Mouse (Mus musculus) layer of hippocampus, postnatal 36 days (tissue): Measurements from ENCODE around the gene Chtop. TPM values are rescaled to one million over a fixed set of nuclear protein-coding genes. Genes with fewer than 3 reads are reported as not detected.
A peak's percentile ranks its signal among the peaks of the same experiment; 100 is the strongest.

Experiments used
- DNase-seq, 2 experiments: peaks; one replicate each; pipeline ENCODE4 v3.0.0; 2022
- total RNA-seq, 2 experiments: library from RNA; stranded (reverse); gene quantifications; 2 replicates each; pipeline ENCODE4 v1.2.3; 2021

Gene Chtop
- total RNA-seq, 2 experiments from 2014 or later: 145 to 152 TPM

DNA sequence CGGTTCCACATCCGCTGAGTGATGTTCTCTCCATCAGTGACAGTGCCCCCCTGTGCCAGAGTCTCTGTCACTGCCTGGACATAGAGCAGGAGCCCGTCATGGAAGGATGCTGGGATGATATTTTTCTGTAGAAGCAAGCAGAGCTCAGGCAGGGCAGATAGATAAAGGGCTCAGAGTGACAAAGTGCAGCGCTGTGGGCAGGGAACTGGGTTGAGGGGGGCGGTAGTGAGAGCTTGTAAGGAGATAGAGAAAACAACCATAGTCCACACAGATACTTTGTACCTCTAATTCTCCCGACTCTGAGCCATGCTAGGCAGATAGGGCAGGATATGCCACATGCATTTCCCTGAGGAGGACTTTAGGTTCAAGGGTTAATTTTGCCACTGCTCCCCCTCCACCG lies 46.7 kb downstream of the Chtop start:
- DNase-seq: no peak

- no peak for DNase-seq
Observed at GRCm38 (mm10) chr3:90461935-90462334, 47.4 kb downstream of the Chtop start.

- no peak for DNase-seq
Observed at GRCm38 (mm10) chr3:90460315-90460714, 49.0 kb downstream of the Chtop start.

- DNase-seq: no peak
Observed at GRCm38 (mm10) chr3:90459727-90460126, 49.6 kb downstream of the Chtop start.

GRCm38 (mm10) chr3:90454931-90455330 lies 54.4 kb downstream of the Chtop start:
- no peak for DNase-seq

- DNase-seq: peak; percentile 46 to 48
Observed at GRCm38 (mm10) chr3:90451396-90452095, 57.8 kb downstream of the Chtop start.

DNA sequence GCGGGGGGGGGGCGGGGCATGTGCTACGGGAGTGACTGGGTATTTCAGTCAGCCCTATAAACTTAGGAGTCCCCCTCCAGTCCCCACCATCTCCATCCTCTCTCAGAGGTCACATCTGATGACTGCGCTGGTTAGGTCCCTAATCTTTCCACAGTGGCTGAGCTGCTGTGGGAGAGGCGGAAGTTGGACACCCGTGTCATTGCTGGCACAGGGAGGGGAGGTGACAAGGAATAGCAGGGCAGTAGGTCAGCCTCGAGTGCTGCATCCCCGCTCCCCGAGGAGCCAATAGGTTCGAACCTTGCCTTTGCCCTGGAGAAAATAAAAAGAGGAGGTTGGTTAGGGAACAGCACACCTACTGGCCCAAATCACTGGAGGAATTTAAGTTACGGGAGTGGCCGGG lies 58.4 kb downstream of the Chtop start:
- DNase-seq: no peak

Other genes with a start within 250 kb of the Chtop start
- 10 to 100 TPM; 30.5 to 31.8 TPM for gene Dennd4b, start 244.3 kb downstream of the Chtop start, total RNA-seq
- 100 to 1,000 TPM in 1 of 2 experiments, 10 to 100 TPM in 1; 95.2 to 109 TPM for gene Gatad2b, start 216.3 kb downstream of the Chtop start, total RNA-seq
- 10 to 100 TPM; 13.9 to 25.2 TPM for gene Slc27a3, start 119.6 kb downstream of the Chtop start, total RNA-seq
- gene Ints3, start 75.9 kb downstream of the Chtop start, total RNA-seq: 10 to 100 TPM; 78.2 to 80.4 TPM
- 1 to 10 TPM; 4.6 to 6.1 TPM for gene Npr1, start 43.6 kb downstream of the Chtop start, total RNA-seq
- 10 to 100 TPM; 83.0 to 83.8 TPM for gene Ilf2, start 33.4 kb downstream of the Chtop start, total RNA-seq
- 10 to 100 TPM; 49.8 to 50.8 TPM for gene Snapin, start 18.5 kb downstream of the Chtop start, total RNA-seq
- 10 to 100 TPM; 95.5 to 98.7 TPM for gene S100a1, start 4.9 kb upstream of the Chtop start, total RNA-seq
- gene S100a13, start 4.9 kb upstream of the Chtop start, total RNA-seq: 10 to 100 TPM; 21.1 to 26.4 TPM
- gene S100a14, start 17.4 kb upstream of the Chtop start, total RNA-seq: under 1 TPM; 0.53 to 0.67 TPM
- gene S100a16, start 27.8 kb upstream of the Chtop start, total RNA-seq: 10 to 100 TPM; 82.5 to 96.2 TPM
- 1 to 10 TPM; 1.1 to 1.4 TPM for gene S100a3, start 51.1 kb upstream of the Chtop start, total RNA-seq
- gene S100a2, start 80.7 kb upstream of the Chtop start, total RNA-seq: not detected
- gene Gm42674, start 92.4 kb upstream of the Chtop start, total RNA-seq: not detected
- 1 to 10 TPM; 2.7 to 3.8 TPM for gene S100a4, start 94.3 kb upstream of the Chtop start, total RNA-seq
- gene S100a5, start 99.0 kb upstream of the Chtop start, total RNA-seq: not detected
- 10 to 100 TPM; 18.8 to 23.5 TPM for gene S100a6, start 103.4 kb upstream of the Chtop start, total RNA-seq
- under 1 TPM; 0.61 to 0.62 TPM for gene S100a7a, start 144.5 kb upstream of the Chtop start, total RNA-seq
- gene S100a8, start 159.5 kb upstream of the Chtop start, total RNA-seq: under 1 TPM in 1 of 2 experiments, not detected in 1; 0.91 TPM
- under 1 TPM in 1 of 2 experiments, not detected in 1; 0.86 TPM for gene S100a9, start 186.2 kb upstream of the Chtop start, total RNA-seq
- gene Pglyrp4, start 217.4 kb upstream of the Chtop start, total RNA-seq: not detected